Mouse (Mus musculus): Measurements from ENCODE around the gene Btbd35f9.
"Not testable (repeated sequence)": the region's sequence is repeated elsewhere in the genome, so short reads cannot be mapped to it uniquely, and the experiment has no call there.

Gene Btbd35f9

GRCm38 (mm10) chrX:34161399-34161798, at the start of gene Btbd35f9:
Gene Btbd35f9, minus strand, starts transcription at chrX:34161499.
- DNase-seq = not testable (repeated sequence)

Measured in spleen, adult 18-20 months (tissue).